Mouse (Mus musculus) colon, adult 2 months (tissue): ENCODE results near the gene Thoc7. TPM values are rescaled to one million over a fixed set of nuclear protein-coding genes. Genes with fewer than 3 reads are reported as not detected.

ENCODE experiments used
- polyA plus RNA-seq: library from polyadenylated mRNA; depleted of rRNA; stranded (reverse); fragments of >200 nt; gene quantifications from 2 replicates; pipeline ENCODE4 v1.2.3, GENCODE M21; 2012; rRNA removed

The Thoc7 gene
- 11.0 and 16.4 TPM in 2 replicates for polyA plus RNA-seq

GRCm38 (mm10) chr14:13961401-13962112 is at the start of gene Thoc7, which contains the start of gene Atxn7:
Thoc7 (minus strand) TSS chr14:13961852.
Atxn7 (plus strand) TSS chr14:13961440.

GRCm38 (mm10) chr14:13914387-13915082 is 47.1 kb downstream of the Thoc7 start, which contains the start of gene Gm281:
Gm281 (minus strand) TSS chr14:13914478.

Other genes starting within 250 kb of the Thoc7 start
- gene Gm281, start 47.4 kb downstream of the Thoc7 start, polyA plus RNA-seq: not detected in 2 replicates
- 27.5 and 28.7 TPM in 2 replicates for gene Atxn7, start 412 bp downstream of the Thoc7 start, polyA plus RNA-seq
- gene Psmd6, start 159.1 kb upstream of the Thoc7 start, polyA plus RNA-seq: 14.0 and 22.2 TPM in 2 replicates
- gene Olfr720, start 225.0 kb upstream of the Thoc7 start, polyA plus RNA-seq: not detected in 2 replicates